Mouse (Mus musculus) embryonic stem cell, embryonic (primary cell): ENCODE measurements around the gene Mettl21a.

Experiments
- CTCF ChIA-PET, 4 experiments: fragments of 300-600 bp in 2 of 4; fragments of 350-600 bp in 2 of 4; sonication (Branson Sonifier 250); formaldehyde crosslinking; loops; one replicate each; lab custom pipeline; 2022; ENCODE audit warnings: inconsistent platforms in 2 of 4; lab: Charles Lee
- POLR2A ChIA-PET, 4 experiments: fragments of 300-600 bp in 2 of 4; fragments of 350-600 bp in 2 of 4; sonication (Branson Sonifier 250); formaldehyde crosslinking; loops; one replicate each; lab custom pipeline; 2022; ENCODE audit warnings: antibody characterized with exemption in 4 of 4, inconsistent platforms in 1 of 4; lab: Charles Lee

Mettl21a gene

DNA sequence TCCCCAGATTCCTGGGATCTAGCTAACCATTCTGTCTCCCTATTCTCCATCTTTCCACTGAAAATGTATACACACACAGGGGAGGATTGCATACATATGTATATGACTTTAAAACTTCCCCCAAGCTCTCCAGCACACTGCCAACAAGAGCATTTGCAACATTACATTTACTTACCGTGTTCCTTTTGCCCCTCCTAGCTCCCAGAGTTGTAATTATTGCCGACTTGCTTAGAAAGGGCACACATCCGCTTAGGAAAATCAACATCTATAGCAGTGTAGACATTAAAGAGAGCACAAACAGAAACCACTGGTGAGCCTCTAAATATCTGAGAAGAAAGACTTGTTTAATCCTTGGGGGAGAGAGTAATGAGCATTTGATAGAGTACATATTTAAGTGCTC lies 1.2 kb upstream of the Mettl21a start:
- POLR2A ChIA-PET: interaction anchor here (0.6 to 3.2 kb wide), 25 partner anchors 8 to 1441 kb away, joined by 3 to 77 read pairs (median 4); partner anchors contain the start of genes Ccnyl1 (in 3 of the 4), Creb1 (in 2 of the 4), Idh1 (in 1 of the 4) and Pikfyve (in 1 of the 4)
- CTCF ChIA-PET: interaction anchor here (0.6 to 2.3 kb wide), 20 partner anchors 13 to 560 kb away, joined by 3 to 10 read pairs (median 4); partner anchors contain the start of gene Ccnyl1 (in 2 of the 4)

GRCm38 (mm10) chr1:64617715-64617984 lies 608 bp upstream of the Mettl21a start:
- POLR2A ChIA-PET: interaction anchor here (0.6 to 3.2 kb wide), 36 partner anchors 8 to 1440 kb away, joined by 3 to 77 read pairs (median 4); partner anchors contain the start of genes Ccnyl1 (in 3 of the 4), Creb1 (in 2 of the 4), Klf7 (in 2 of the 4) and Idh1 (in 1 of the 4)

DNA sequence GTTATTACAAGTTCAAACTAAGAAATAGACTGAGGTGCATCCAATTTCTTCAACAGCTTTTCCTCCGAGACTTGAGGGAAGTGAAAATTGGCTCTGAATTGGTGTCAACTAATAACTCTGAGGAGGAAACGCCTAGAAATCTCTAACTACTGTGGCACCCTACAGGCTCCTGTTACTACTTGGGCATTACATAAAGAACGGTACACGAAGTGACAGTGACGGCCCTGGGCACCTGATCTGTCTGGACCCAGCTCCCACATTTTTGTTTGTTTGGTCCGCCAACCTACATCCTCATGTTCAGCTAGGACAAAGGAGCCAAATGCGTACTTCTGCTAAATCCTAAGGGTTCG lies 536 bp downstream of the Mettl21a start:
- ChIA-PET CTCF (interaction anchor here in 3 of 4 experiments (0.5 to 2.3 kb wide), 13 partner anchors 10 to 562 kb away, joined by 3 to 8 read pairs (median 5); partner anchors contain the start of genes Ccnyl1 (in 1 of the 3) and Fzd5 (in 1 of the 3)), POLR2A (interaction anchor here (0.6 to 3.2 kb wide), 42 partner anchors 8 to 569 kb away, joined by 3 to 77 read pairs (median 4); partner anchors contain the start of genes Ccnyl1 (in 3 of the 4), Klf7 (in 2 of the 4), Creb1 (in 1 of the 4) and Plekhm3 (in 1 of the 4))

More at GRCm38 (mm10) chr1:64617715-64617984, 608 bp upstream of the Mettl21a start:
- CTCF ChIA-PET: interaction anchor here (0.6 to 2.3 kb wide), 24 partner anchors 13 to 561 kb away, joined by 3 to 10 read pairs (median 4); partner anchors contain the start of genes Ccnyl1 (in 2 of the 4) and Fzd5 (in 1 of the 4)

GRCm38 (mm10) chr1:64616076-64616475 lies 966 bp downstream of the Mettl21a start:
- ChIA-PET CTCF (interaction anchor here in 2 of 4 experiments (1.3 to 2.1 kb wide), 2 partner anchors 9 to 89 kb away, joined by 6 to 7 read pairs; no protein-coding TSS in a partner anchor), POLR2A (interaction anchor here (0.6 to 3.2 kb wide), 21 partner anchors 8 to 570 kb away, joined by 3 to 77 read pairs (median 6); partner anchors contain the start of genes Ccnyl1 (in 3 of the 4) and Creb1 (in 1 of the 4))

DNA sequence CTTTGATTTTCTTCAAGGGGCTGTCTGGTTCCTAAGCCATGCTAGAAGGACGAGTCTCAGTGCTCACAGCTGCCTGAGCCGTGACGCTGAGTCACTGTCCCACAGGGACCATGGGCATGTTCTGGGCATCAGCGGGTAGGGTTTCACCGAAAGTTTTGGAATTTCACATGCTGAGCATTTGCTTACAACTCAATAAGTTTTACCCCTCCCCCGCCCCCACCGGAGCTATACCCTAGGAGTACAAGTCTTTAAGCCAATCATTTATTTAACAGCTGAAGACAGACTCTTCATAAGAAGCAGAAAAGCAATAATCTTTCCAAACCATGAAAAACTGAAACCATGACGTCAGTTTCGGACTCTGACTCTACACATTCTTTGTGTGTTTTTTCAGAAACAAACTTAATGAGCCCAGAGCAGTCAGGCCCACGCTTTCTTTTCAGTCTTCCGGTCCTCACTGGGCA lies 1.5 kb downstream of the Mettl21a start:
- ChIA-PET POLR2A (interaction anchor here in 3 of 4 experiments (0.6 to 2.4 kb wide), 10 partner anchors 8 to 563 kb away, joined by 3 to 16 read pairs (median 4); partner anchors contain the start of genes Ccnyl1 (in 3 of the 3) and Fzd5 (in 1 of the 3)), CTCF (no interaction called here)

DNA sequence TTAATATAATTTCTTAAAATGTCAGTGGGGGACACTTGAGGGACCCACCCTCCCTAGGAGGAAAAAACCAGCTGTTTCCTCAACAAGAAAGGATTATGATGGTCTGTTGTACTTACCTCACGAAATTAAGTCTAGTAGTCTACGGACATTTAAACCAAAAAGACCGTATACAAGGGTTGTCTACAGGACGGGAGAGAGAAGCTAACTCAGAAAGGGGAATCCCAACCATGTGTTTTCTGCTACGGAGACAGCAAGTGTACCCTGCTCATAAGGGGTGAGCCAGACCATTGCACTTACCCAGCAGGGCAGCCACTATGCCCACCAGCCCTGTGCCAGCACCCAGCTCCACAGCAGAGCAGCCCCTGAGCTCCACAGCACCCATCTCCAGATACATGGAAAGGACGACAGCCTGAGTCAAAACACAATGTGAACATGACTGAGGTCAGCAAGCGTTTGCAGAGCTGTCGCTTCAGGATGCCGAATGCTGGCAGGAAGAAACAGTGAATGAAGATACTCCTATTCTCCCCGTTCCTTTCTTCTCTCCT lies 2.2 kb downstream of the Mettl21a start:
- POLR2A ChIA-PET: interaction anchor here in 3 of 4 experiments (0.7 to 2.4 kb wide), 10 partner anchors 8 to 123 kb away, joined by 3 to 16 read pairs (median 4); partner anchors contain the start of genes Ccnyl1 (in 3 of the 3) and Fzd5 (in 1 of the 3)

GRCm38 (mm10) chr1:64614311-64614710 lies 2.7 kb downstream of the Mettl21a start:
- ChIA-PET POLR2A (interaction anchor here in 3 of 4 experiments (0.6 to 2.1 kb wide), 4 partner anchors 76 to 434 kb away, joined by 3 to 16 read pairs (median 4); partner anchors contain the start of gene Ccnyl1 (in 1 of the 3)), CTCF (interaction anchor here in 1 of 4 experiments (0.6 kb wide), 1 partner anchor 396 kb away, joined by 3 read pairs; no protein-coding TSS in a partner anchor)

More for the DNA sequence above, 2.2 kb downstream of the Mettl21a start:
- CTCF ChIA-PET: interaction anchor here in 1 of 4 experiments (0.6 kb wide), 1 partner anchor 130 kb away, joined by 3 read pairs; no protein-coding TSS in a partner anchor

- ChIA-PET POLR2A (interaction anchor here in 3 of 4 experiments (0.6 to 5.8 kb wide), 7 partner anchors 8 to 196 kb away, joined by 3 to 29 read pairs (median 6); partner anchors contain the start of genes Ccnyl1 (in 3 of the 3) and Creb1 (in 2 of the 3)), CTCF (no interaction called here)
Observed at GRCm38 (mm10) chr1:64609976-64610375, 7.1 kb downstream of the Mettl21a start.

DNA sequence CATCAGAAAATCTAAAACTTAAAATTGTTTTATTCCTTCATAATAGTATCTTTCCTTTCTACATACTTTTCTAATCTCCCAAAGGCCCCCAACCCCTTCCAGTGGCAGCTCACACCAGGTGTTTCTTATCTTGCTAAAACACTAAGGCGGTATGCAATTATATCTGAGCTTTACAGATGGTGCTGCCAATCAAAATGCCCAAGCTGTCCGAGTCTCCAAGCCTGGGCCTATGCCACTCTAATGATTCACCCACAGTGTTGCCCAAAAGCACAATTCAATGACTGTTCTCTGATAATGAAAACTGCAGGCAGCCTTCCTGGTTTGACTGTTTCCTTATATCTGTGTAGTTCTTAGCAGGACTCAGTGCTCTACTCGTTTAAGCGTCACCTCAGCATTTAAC lies 7.9 kb downstream of the Mettl21a start:
- ChIA-PET CTCF (no interaction called here), POLR2A (interaction anchor here in 3 of 4 experiments (0.6 to 5.8 kb wide), 7 partner anchors 8 to 81 kb away, joined by 3 to 29 read pairs (median 8); partner anchors contain the start of genes Creb1 (in 2 of the 3), Mettl21a (in 2 of the 3) and Ccnyl1 (in 1 of the 3))

GRCm38 (mm10) chr1:64603381-64603780 lies 13.7 kb downstream of the Mettl21a start:
- ChIA-PET POLR2A (interaction anchor here in 1 of 4 experiments (1.7 kb wide), 1 partner anchor 87 kb away, joined by 5 read pairs; the partner anchor contains the start of gene Ccnyl1), CTCF (no interaction called here)

GRCm38 (mm10) chr1:64601242-64601842 lies 15.7 kb downstream of the Mettl21a start:
- POLR2A ChIA-PET: interaction anchor here in 2 of 4 experiments (0.9 to 1.7 kb wide), 4 partner anchors 11 to 89 kb away, joined by 3 to 8 read pairs (median 4); partner anchors contain the start of genes Ccnyl1 (in 1 of the 2) and Mettl21a (in 1 of the 2)
- CTCF ChIA-PET: no interaction called here

DNA sequence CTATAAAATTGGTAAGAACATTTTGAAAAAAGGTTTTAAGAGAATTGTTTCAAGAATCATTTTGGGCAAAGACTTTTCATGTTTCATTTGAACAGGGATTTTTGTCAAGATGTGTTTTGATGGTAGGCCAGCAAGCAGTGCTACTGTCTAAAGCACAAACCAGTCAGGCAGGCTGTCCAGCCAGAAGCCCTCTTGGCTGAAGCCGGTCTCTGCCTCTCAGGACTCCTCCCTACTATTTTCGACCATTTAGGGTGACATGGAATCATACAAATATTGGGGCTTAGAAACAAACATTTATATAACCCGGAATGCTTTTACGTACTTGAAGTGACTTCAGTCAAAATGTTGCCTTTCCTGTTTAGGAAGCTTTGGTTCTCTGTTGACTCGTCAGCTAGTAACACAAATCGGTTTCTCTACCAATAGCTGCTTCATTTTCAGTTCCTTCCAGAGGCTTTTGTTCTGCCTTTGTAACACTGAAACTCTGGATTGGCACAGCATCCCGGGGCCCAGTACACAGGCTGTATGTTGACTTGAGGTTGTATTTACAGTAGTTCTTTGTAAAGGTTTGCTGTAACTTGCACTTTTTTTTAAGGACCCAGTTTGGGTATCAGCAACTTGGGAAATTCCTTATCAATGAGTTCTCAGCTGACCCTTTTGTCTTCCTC lies 16.5 kb downstream of the Mettl21a start:
- POLR2A ChIA-PET: interaction anchor here in 2 of 4 experiments (1.2 to 1.6 kb wide), 4 partner anchors 15 to 18 kb away, joined by 3 to 8 read pairs (median 4); partner anchors contain the start of gene Mettl21a (in 2 of the 2)

DNA sequence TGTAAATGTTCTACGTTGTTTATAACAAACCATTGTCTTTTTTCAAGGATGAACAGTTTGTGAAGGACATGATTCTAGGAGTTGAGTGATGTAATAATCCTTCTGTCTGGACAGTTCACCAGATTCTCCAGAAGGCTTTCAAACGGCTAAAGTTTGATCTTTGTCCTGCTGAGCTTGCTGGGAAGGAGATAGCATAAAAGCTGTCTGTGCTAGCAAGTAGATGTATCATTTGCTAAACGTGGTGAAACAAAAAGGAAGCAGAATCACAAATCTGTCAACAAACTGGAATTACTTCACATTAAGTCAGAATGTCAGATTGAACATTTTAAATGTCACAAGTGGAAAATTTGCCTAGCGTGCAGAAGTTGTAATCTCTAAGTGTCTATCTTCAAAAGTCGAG lies 18.1 kb downstream of the Mettl21a start:
- CTCF ChIA-PET: interaction anchor here in 1 of 4 experiments (0.6 to 1.0 kb wide), 3 partner anchors 18 to 644 kb away, joined by 3 read pairs; partner anchors contain the start of gene Mettl21a
- POLR2A ChIA-PET: interaction anchor here in 1 of 4 experiments (0.5 to 1.0 kb wide), 2 partner anchors 29 to 92 kb away, joined by 3 read pairs; partner anchors contain the start of gene Ccnyl1

More for the DNA sequence above, 16.5 kb downstream of the Mettl21a start:
- CTCF ChIA-PET: interaction anchor here in 1 of 4 experiments (0.6 kb wide), 1 partner anchor 10 kb away, joined by 3 read pairs; no protein-coding TSS in a partner anchor

- CTCF ChIA-PET: interaction anchor here in 2 of 4 experiments (0.6 to 1.8 kb wide), 2 partner anchors 33 to 1356 kb away, joined by 3 read pairs; no protein-coding TSS in a partner anchor
- POLR2A ChIA-PET: interaction anchor here in 3 of 4 experiments (1.4 to 2.7 kb wide), 5 partner anchors 38 to 457 kb away, joined by 3 to 12 read pairs (median 6); partner anchors contain the start of genes Ccnyl1 (in 1 of the 3), Creb1 (in 1 of the 3), Klf7 (in 1 of the 3) and Mettl21a (in 1 of the 3)
Observed at GRCm38 (mm10) chr1:64578801-64579200, 38.2 kb downstream of the Mettl21a start.

DNA sequence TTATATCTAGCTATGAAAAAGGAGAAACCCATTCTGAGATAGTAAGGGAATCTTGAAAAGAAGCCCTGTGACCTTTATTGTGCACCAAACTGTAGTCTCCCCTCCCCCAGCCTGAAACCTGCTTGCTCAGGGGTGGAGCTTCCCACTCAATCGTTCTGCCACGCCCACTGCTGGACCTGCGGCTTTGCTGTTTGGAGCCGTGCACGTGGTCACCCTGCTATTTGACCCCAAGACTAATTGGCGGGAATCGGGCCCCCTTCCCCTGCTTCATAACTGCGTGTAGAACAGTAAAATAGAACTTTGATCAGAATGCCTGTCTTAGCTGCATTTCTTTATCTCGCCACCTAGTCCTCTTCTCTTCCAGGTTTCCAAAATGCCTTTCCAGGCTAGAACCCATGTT lies 39.1 kb downstream of the Mettl21a start:
- POLR2A ChIA-PET: interaction anchor here in 3 of 4 experiments (0.6 to 3.1 kb wide), 22 partner anchors 10 to 910 kb away, joined by 3 to 12 read pairs (median 5); partner anchors contain the start of genes Ccnyl1 (in 3 of the 3), Creb1 (in 2 of the 3), Klf7 (in 2 of the 3) and Mettl21a (in 2 of the 3)
- CTCF ChIA-PET: interaction anchor here in 3 of 4 experiments (0.6 to 1.9 kb wide), 4 partner anchors 34 to 1355 kb away, joined by 3 to 5 read pairs (median 3); partner anchors contain the start of gene Mettl21a (in 1 of the 3)

DNA sequence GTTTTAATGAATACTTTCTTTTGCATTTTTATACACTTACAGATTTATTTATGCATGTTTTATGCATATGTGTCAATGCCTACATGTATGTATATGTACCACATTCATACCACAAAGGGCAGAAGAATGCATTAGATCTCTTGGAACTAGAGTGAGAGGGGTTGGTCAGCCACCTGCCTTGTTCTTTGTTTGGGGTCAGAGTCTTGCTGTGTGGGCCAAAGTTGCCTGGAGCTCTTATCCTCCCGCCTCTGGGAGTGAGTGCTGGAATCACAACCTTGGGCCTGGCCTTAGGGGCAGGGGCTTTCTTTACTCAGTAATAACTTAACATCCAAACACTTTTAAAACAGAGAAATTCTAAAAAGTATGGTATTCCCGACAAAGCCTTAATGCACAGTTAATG lies 40.3 kb downstream of the Mettl21a start:
- CTCF ChIA-PET: interaction anchor here in 1 of 4 experiments (0.6 to 1.9 kb wide), 3 partner anchors 35 to 487 kb away, joined by 3 to 5 read pairs (median 4); partner anchors contain the start of gene Mettl21a
- POLR2A ChIA-PET: interaction anchor here in 3 of 4 experiments (1.3 to 3.1 kb wide), 11 partner anchors 12 to 1400 kb away, joined by 3 to 12 read pairs (median 5); partner anchors contain the start of genes Ccnyl1 (in 2 of the 3), Creb1 (in 2 of the 3), Mettl21a (in 2 of the 3) and Eef1b2 (in 1 of the 3)
